Mouse (Mus musculus): ENCODE results near the gene Fat3. TPM values are rescaled to one million over a fixed set of nuclear protein-coding genes. Genes with fewer than 3 reads are reported as not detected.

Fat3 gene
- total RNA-seq, 1 experiment, result 0.58 TPM

DNA sequence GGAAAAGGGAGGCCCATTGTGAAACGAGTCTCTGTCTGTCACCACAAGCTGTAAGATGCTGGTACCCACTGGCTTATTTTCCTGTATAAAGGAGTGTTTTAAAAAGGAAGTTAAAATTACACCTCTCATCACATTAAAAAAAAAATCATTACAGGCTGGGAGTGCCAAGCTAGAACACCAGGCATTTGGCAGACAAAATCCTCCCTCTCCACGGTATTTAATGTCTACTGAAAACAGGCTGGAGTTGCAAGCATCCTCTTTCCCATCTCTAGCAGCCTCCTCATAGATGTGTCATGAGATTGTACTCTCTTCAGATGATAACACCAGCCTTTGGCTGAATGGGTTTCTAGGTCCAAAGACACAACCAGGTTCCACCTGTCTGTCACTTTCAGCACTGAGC lies 538.2 kb downstream of the Fat3 start:
- Histone ChIP-seq H3K4me3 (ENCODE audit: insufficient read depth in 1 of 2, low read depth in 1 of 2, low read length in 2 of 2, poor library complexity in 1 of 2, severe bottlenecking in 1 of 2) (no peak overlapping the region), H3K4me1 (ENCODE audit: control insufficient read depth in 2 of 2, insufficient read depth in 2 of 2, low read length in 2 of 2, poor library complexity in 1 of 2) (no peaks in the 10 kb centered on the region), H3K9me3 (ENCODE audit: control insufficient read depth, insufficient read depth, low read depth, low read length) (no peaks in the 10 kb centered on the region), H3K27ac (ENCODE audit: insufficient read depth, low read depth, low read length, poor library complexity, severe bottlenecking) (no peak overlapping the region), H3K9ac (ENCODE audit: insufficient read depth, low read depth, low read length, poor library complexity, severe bottlenecking) (no peak overlapping the region), H3K36me3 (ENCODE audit: control insufficient read depth, insufficient read depth, low read length, poor library complexity, severe bottlenecking) (no peaks in the 10 kb centered on the region)
- no peak for DNase-seq (ENCODE audit: low read depth, low spot score)
- no peak for TF ChIP-seq ZNF384 (IDR thresholded peaks at IDR 0.05; ENCODE audit: low read depth, low read length)
- TF ChIP-seq ZC3H11A (IDR thresholded peaks at IDR 0.05; ENCODE audit: borderline replicate concordance, low read depth, low read length), result no peak
- TF ChIP-seq CHD2 (IDR thresholded peaks at IDR 0.05; ENCODE audit: low read depth, low read length), result no peak
- no peak for TF ChIP-seq MAFK (IDR thresholded peaks at IDR 0.05; ENCODE audit: insufficient read depth, low read depth, low read length)
- no peak for TF ChIP-seq HCFC1 (IDR thresholded peaks at IDR 0.05; ENCODE audit: borderline replicate concordance, insufficient read depth, low read length)
- in situ Hi-C loops (cut with MboI; ENCODE audit: low sequenced_read_pairs in 2 of 2, unreplicated experiment in 2 of 2), result no loop called here

DNA sequence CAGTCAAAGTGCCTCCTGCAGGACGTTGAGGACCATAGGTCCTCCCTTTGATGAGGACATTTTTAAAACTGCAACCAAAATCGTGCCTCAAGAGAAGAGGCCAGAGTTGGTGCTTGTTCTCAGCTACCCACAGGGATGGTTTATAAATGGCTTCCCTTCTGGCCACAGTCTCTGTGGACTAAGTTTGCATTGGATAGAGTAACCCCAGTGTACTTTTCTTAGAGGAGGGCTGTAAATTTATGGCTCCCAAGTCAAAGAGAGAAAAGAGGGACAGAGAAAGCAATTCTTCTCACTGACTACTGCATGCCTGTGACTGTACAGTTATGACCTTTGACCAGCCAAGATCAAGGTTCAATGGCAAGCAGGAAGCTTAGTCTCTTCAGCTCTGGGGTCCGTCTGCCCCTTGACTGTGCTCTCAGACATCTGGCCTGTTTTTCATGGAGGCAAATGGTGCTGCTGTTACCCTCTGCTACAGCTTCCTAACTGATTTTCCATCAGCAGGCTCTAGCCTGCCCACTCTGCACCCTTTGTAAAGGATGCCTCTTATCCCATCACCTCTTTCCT lies 542.8 kb downstream of the Fat3 start:
- no peaks in the 10 kb centered on the region for H3K4me1 ChIP-seq (ENCODE audit: control insufficient read depth in 2 of 2, insufficient read depth in 2 of 2, low read length in 2 of 2, poor library complexity in 1 of 2)
- H3K9me3 ChIP-seq (ENCODE audit: control insufficient read depth, insufficient read depth, low read depth, low read length), result no peaks in the 10 kb centered on the region
- no peaks in the 10 kb centered on the region for H3K36me3 ChIP-seq (ENCODE audit: control insufficient read depth, insufficient read depth, low read length, poor library complexity, severe bottlenecking)
- no peak overlapping the region for H3K27ac ChIP-seq (ENCODE audit: insufficient read depth, low read depth, low read length, poor library complexity, severe bottlenecking)
- TF ChIP-seq CHD2 (IDR thresholded peaks at IDR 0.05; ENCODE audit: low read depth, low read length), result no peak
- TF ChIP-seq HCFC1 (IDR thresholded peaks at IDR 0.05; ENCODE audit: borderline replicate concordance, insufficient read depth, low read length), result no peak
- TF ChIP-seq ZC3H11A (IDR thresholded peaks at IDR 0.05; ENCODE audit: borderline replicate concordance, low read depth, low read length), result no peak
- no peak overlapping the region for H3K4me3 ChIP-seq (ENCODE audit: insufficient read depth in 1 of 2, low read depth in 1 of 2, low read length in 2 of 2, poor library complexity in 1 of 2, severe bottlenecking in 1 of 2)
- H3K9ac ChIP-seq (ENCODE audit: insufficient read depth, low read depth, low read length, poor library complexity, severe bottlenecking), result no peak overlapping the region
- no peak for DNase-seq (ENCODE audit: low read depth, low spot score)
- in situ Hi-C loops (cut with MboI; ENCODE audit: low sequenced_read_pairs in 2 of 2, unreplicated experiment in 2 of 2), result no loop called here

DNA sequence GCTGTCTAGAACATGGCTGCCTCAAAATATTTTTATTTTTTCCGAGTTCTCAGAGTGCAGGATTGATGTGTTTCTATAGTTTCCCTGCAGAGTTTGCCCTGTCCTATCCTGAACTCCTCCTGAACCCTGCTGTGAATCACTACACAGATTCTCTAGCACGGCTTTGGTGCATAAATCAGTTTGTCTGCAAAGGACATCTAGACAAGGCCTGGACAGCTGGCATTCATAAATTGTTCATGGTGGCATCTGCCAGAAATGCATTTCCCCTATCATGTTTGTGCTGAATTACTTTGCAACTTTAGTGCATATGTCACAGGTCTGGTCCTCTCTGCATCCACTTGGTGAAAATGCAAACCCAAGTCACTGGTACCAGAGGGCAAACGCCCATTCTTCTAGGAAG lies 543.3 kb downstream of the Fat3 start:
- Histone ChIP-seq H3K36me3 (ENCODE audit: control insufficient read depth, insufficient read depth, low read length, poor library complexity, severe bottlenecking) (no peaks in the 10 kb centered on the region), H3K4me3 (ENCODE audit: insufficient read depth in 1 of 2, low read depth in 1 of 2, low read length in 2 of 2, poor library complexity in 1 of 2, severe bottlenecking in 1 of 2) (no peak overlapping the region), H3K9ac (ENCODE audit: insufficient read depth, low read depth, low read length, poor library complexity, severe bottlenecking) (no peak overlapping the region), H3K4me1 (ENCODE audit: control insufficient read depth in 2 of 2, insufficient read depth in 2 of 2, low read length in 2 of 2, poor library complexity in 1 of 2) (no peaks in the 10 kb centered on the region), H3K9me3 (ENCODE audit: control insufficient read depth, insufficient read depth, low read depth, low read length) (no peaks in the 10 kb centered on the region), H3K27ac (ENCODE audit: insufficient read depth, low read depth, low read length, poor library complexity, severe bottlenecking) (no peak overlapping the region)
- no peak for TF ChIP-seq CHD2 (IDR thresholded peaks at IDR 0.05; ENCODE audit: low read depth, low read length)
- no peak for TF ChIP-seq ZC3H11A (IDR thresholded peaks at IDR 0.05; ENCODE audit: borderline replicate concordance, low read depth, low read length)
- no peak for TF ChIP-seq HCFC1 (IDR thresholded peaks at IDR 0.05; ENCODE audit: borderline replicate concordance, insufficient read depth, low read length)
- no peak for TF ChIP-seq MAFK (IDR thresholded peaks at IDR 0.05; ENCODE audit: insufficient read depth, low read depth, low read length)
- TF ChIP-seq ZNF384 (IDR thresholded peaks at IDR 0.05; ENCODE audit: low read depth, low read length), result no peak
- no peak for DNase-seq (ENCODE audit: low read depth, low spot score)
- in situ Hi-C loops (cut with MboI; ENCODE audit: low sequenced_read_pairs in 2 of 2, unreplicated experiment in 2 of 2), result no loop called here

DNA sequence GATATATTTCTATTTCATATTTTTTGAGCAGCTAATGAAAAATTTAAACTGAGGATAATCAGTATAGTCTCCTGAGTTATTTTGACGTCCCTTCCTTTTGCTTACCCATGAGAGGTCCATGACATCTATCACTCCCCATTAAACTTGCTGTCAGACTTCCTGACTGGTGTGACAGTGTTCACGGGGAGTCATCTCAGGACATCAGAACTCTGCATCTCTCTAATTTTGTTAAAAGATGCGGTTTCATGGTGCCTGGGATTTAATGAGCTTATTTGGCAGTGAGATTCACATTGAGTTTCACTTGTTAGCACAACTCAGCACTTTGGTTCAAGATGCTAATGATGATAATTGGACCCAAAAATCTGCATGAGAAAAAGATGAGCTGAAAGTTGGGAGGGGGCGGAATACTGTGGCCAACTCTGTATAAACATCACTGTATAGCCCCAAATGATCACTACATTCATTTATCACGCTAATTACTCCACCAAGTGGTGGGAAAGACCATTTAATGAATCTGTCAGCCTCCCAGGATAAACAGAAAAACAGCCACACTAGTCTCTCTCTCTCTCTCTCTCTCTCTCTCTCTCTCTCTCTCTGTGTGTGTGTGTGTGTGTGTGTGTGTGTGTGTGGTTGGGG lies 545.8 kb downstream of the Fat3 start:
- Histone ChIP-seq H3K4me1 (ENCODE audit: control insufficient read depth in 2 of 2, insufficient read depth in 2 of 2, low read length in 2 of 2, poor library complexity in 1 of 2) (no peaks in the 10 kb centered on the region), H3K9me3 (ENCODE audit: control insufficient read depth, insufficient read depth, low read depth, low read length) (no peaks in the 10 kb centered on the region), H3K36me3 (ENCODE audit: control insufficient read depth, insufficient read depth, low read length, poor library complexity, severe bottlenecking) (no peaks in the 10 kb centered on the region), H3K4me3 (ENCODE audit: insufficient read depth in 1 of 2, low read depth in 1 of 2, low read length in 2 of 2, poor library complexity in 1 of 2, severe bottlenecking in 1 of 2) (no peak overlapping the region), H3K27ac (ENCODE audit: insufficient read depth, low read depth, low read length, poor library complexity, severe bottlenecking) (no peak overlapping the region), H3K9ac (ENCODE audit: insufficient read depth, low read depth, low read length, poor library complexity, severe bottlenecking) (no peak overlapping the region)
- DNase-seq (ENCODE audit: low read depth, low spot score), result no peak
- in situ Hi-C loops (cut with MboI; ENCODE audit: low sequenced_read_pairs in 2 of 2, unreplicated experiment in 2 of 2), result no loop called here
- TF ChIP-seq HCFC1 (IDR thresholded peaks at IDR 0.05; ENCODE audit: borderline replicate concordance, insufficient read depth, low read length) (no peak), MAFK (IDR thresholded peaks at IDR 0.05; ENCODE audit: insufficient read depth, low read depth, low read length) (no peak), ZNF384 (IDR thresholded peaks at IDR 0.05; ENCODE audit: low read depth, low read length) (no peak), ZC3H11A (IDR thresholded peaks at IDR 0.05; ENCODE audit: borderline replicate concordance, low read depth, low read length) (no peak)

DNA sequence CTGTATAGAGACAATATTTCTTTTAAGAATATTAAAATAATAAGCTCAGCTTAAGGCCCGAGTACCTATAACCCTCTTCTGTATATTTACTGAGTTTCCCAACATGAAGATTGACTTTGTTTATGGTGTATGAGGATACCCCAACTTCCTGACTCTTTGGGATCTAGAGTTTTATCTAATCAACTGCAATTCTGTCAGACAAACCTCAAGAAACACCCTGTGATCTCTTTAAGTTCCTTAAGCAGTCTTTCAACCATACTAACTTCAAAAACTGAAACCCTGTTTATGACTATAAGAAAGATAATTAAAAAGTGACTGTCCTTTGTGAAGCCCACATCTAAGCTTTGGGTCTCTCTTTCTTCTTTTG lies 546.8 kb downstream of the Fat3 start:
- no peak for DNase-seq (ENCODE audit: low read depth, low spot score)
- Histone ChIP-seq H3K27ac (ENCODE audit: insufficient read depth, low read depth, low read length, poor library complexity, severe bottlenecking) (no peak overlapping the region), H3K4me1 (ENCODE audit: control insufficient read depth in 2 of 2, insufficient read depth in 2 of 2, low read length in 2 of 2, poor library complexity in 1 of 2) (no peaks in the 10 kb centered on the region), H3K4me3 (ENCODE audit: insufficient read depth in 1 of 2, low read depth in 1 of 2, low read length in 2 of 2, poor library complexity in 1 of 2, severe bottlenecking in 1 of 2) (no peak overlapping the region), H3K9ac (ENCODE audit: insufficient read depth, low read depth, low read length, poor library complexity, severe bottlenecking) (no peak overlapping the region), H3K9me3 (ENCODE audit: control insufficient read depth, insufficient read depth, low read depth, low read length) (no peaks in the 10 kb centered on the region), H3K36me3 (ENCODE audit: control insufficient read depth, insufficient read depth, low read length, poor library complexity, severe bottlenecking) (no peaks in the 10 kb centered on the region)
- in situ Hi-C loops (cut with MboI; ENCODE audit: low sequenced_read_pairs in 2 of 2, unreplicated experiment in 2 of 2), result no loop called here
- TF ChIP-seq CHD2 (IDR thresholded peaks at IDR 0.05; ENCODE audit: low read depth, low read length) (no peak), ZC3H11A (IDR thresholded peaks at IDR 0.05; ENCODE audit: borderline replicate concordance, low read depth, low read length) (no peak), MAFK (IDR thresholded peaks at IDR 0.05; ENCODE audit: insufficient read depth, low read depth, low read length) (no peak), ZNF384 (IDR thresholded peaks at IDR 0.05; ENCODE audit: low read depth, low read length) (no peak), HCFC1 (IDR thresholded peaks at IDR 0.05; ENCODE audit: borderline replicate concordance, insufficient read depth, low read length) (no peak)

All from ES-E14 (cell line).